Mouse (Mus musculus): ENCODE measurements around the gene Mrps6. TPM values are rescaled to one million over a fixed set of nuclear protein-coding genes. Genes with fewer than 3 reads are reported as not detected.

Mrps6 gene
- polyA plus RNA-seq, 1 experiment from 2014 or later: 164 TPM

GRCm38 (mm10) chr16:92036701-92037100 is 21.4 kb upstream of the Mrps6 start:
- Histone ChIP-seq H3K9me3 (ENCODE audit: low read length) (no peaks in the 10 kb centered on the region; the same call in 1 of the 2 replicates), H3K27ac (ENCODE audit: low read length) (peak overlapping the region; percentile 12; the same call in 1 of the 2 replicates), H3K36me3 (ENCODE audit: insufficient read depth, low read length) (no peaks in the 10 kb centered on the region), H3K4me2 (replicated peaks; ENCODE audit: low read depth, low read length) (no peak overlapping the region), H3K9ac (replicated peaks; ENCODE audit: low read length) (no peak overlapping the region), H3K4me3 (ENCODE audit: low read length) (no peak overlapping the region), H3K27me3 (ENCODE audit: insufficient read depth, low read length) (no peaks in the 10 kb centered on the region), H3K4me1 (ENCODE audit: insufficient read depth, low read length) (peaks cover 5% of the 10 kb centered on the region; the same call in 1 of the 2 replicates)
- ATAC-seq (ENCODE audit: low FRiP score, low TSS enrichment): no peak
- 34% methylated on average over 8 of the region's 8 CpGs for WGBS

- Histone ChIP-seq H3K27ac (ENCODE audit: low read length) (no peak overlapping the region), H3K9me3 (ENCODE audit: low read length) (no peaks in the 10 kb centered on the region; the same call in 1 of the 2 replicates), H3K27me3 (ENCODE audit: insufficient read depth, low read length) (no peaks in the 10 kb centered on the region), H3K9ac (replicated peaks; ENCODE audit: low read length) (no peak overlapping the region), H3K4me1 (ENCODE audit: insufficient read depth, low read length) (peaks cover 5% of the 10 kb centered on the region; the same call in 1 of the 2 replicates), H3K4me3 (ENCODE audit: low read length) (no peak overlapping the region), H3K36me3 (ENCODE audit: insufficient read depth, low read length) (no peaks in the 10 kb centered on the region), H3K4me2 (replicated peaks; ENCODE audit: low read depth, low read length) (no peak overlapping the region)
- WGBS: 73% methylated on average over 21 of the region's 21 CpGs
- ATAC-seq (ENCODE audit: low FRiP score, low TSS enrichment): no peak
These were observed 20.0 kb upstream of the Mrps6 start for GRCm38 (mm10) chr16:92037891-92038607.

- Histone ChIP-seq H3K4me1 (ENCODE audit: insufficient read depth, low read length) (peaks cover 5% of the 10 kb centered on the region; the same call in 1 of the 2 replicates), H3K36me3 (ENCODE audit: insufficient read depth, low read length) (no peaks in the 10 kb centered on the region), H3K27me3 (ENCODE audit: insufficient read depth, low read length) (no peaks in the 10 kb centered on the region), H3K4me3 (ENCODE audit: low read length) (no peak overlapping the region), H3K27ac (ENCODE audit: low read length) (no peak overlapping the region), H3K4me2 (replicated peaks; ENCODE audit: low read depth, low read length) (no peak overlapping the region), H3K9ac (replicated peaks; ENCODE audit: low read length) (no peak overlapping the region), H3K9me3 (ENCODE audit: low read length) (no peaks in the 10 kb centered on the region; the same call in 1 of the 2 replicates)
- 89% methylated on average over 7 of the region's 7 CpGs for WGBS
- ATAC-seq (ENCODE audit: low FRiP score, low TSS enrichment): no peak
These were observed 18.6 kb upstream of the Mrps6 start for GRCm38 (mm10) chr16:92039421-92039820.

- no peaks in the 10 kb centered on the region for H3K27me3 ChIP-seq (ENCODE audit: insufficient read depth, low read length)
- 93% methylated on average over 11 of the region's 11 CpGs for WGBS
- no peaks in the 10 kb centered on the region; the same call in 1 of the 2 replicates for H3K9me3 ChIP-seq (ENCODE audit: low read length)
- ATAC-seq (ENCODE audit: low FRiP score, low TSS enrichment): no peak
- peaks cover 5% of the 10 kb centered on the region; the same call in 1 of the 2 replicates for H3K4me1 ChIP-seq (ENCODE audit: insufficient read depth, low read length)
- H3K9ac ChIP-seq (replicated peaks; ENCODE audit: low read length): no peak overlapping the region
- no peak overlapping the region for H3K4me3 ChIP-seq (ENCODE audit: low read length)
- no peak overlapping the region for H3K27ac ChIP-seq (ENCODE audit: low read length)
- no peaks in the 10 kb centered on the region for H3K36me3 ChIP-seq (ENCODE audit: insufficient read depth, low read length)
- no peak overlapping the region for H3K4me2 ChIP-seq (replicated peaks; ENCODE audit: low read depth, low read length)
These were observed 18.1 kb upstream of the Mrps6 start for GRCm38 (mm10) chr16:92039966-92040365.

GRCm38 (mm10) chr16:92051777-92052310 is 6.2 kb upstream of the Mrps6 start:
- no peak overlapping the region for H3K27ac ChIP-seq (ENCODE audit: low read length)
- H3K4me1 ChIP-seq (ENCODE audit: insufficient read depth, low read length): peaks cover under 1% of the 10 kb centered on the region; the same call in 1 of the 2 replicates
- 81% methylated on average over 7 of the region's 7 CpGs for WGBS
- H3K36me3 ChIP-seq (ENCODE audit: insufficient read depth, low read length): no peaks in the 10 kb centered on the region
- H3K4me2 ChIP-seq (replicated peaks; ENCODE audit: low read depth, low read length): no peak overlapping the region
- H3K9ac ChIP-seq (replicated peaks; ENCODE audit: low read length): no peak overlapping the region
- H3K9me3 ChIP-seq (ENCODE audit: low read length): peaks cover 8% of the 10 kb centered on the region
- H3K27me3 ChIP-seq (ENCODE audit: insufficient read depth, low read length): no peaks in the 10 kb centered on the region
- ATAC-seq (ENCODE audit: low FRiP score, low TSS enrichment): no peak
- H3K4me3 ChIP-seq (ENCODE audit: low read length): no peak overlapping the region

GRCm38 (mm10) chr16:92052569-92052968 is 5.5 kb upstream of the Mrps6 start:
- Histone ChIP-seq H3K9ac (replicated peaks; ENCODE audit: low read length) (no peak overlapping the region), H3K4me1 (ENCODE audit: insufficient read depth, low read length) (peaks cover 7% of the 10 kb centered on the region; the same call in 1 of the 2 replicates), H3K27ac (ENCODE audit: low read length) (no peak overlapping the region), H3K4me3 (ENCODE audit: low read length) (no peak overlapping the region), H3K9me3 (ENCODE audit: low read length) (peaks cover 8% of the 10 kb centered on the region), H3K27me3 (ENCODE audit: insufficient read depth, low read length) (no peaks in the 10 kb centered on the region), H3K4me2 (replicated peaks; ENCODE audit: low read depth, low read length) (no peak overlapping the region), H3K36me3 (ENCODE audit: insufficient read depth, low read length) (no peaks in the 10 kb centered on the region)
- no peak for ATAC-seq (ENCODE audit: low FRiP score, low TSS enrichment)
- WGBS: 73% methylated on average over 10 of the region's 10 CpGs

- Histone ChIP-seq H3K27ac (ENCODE audit: low read length) (no peak overlapping the region), H3K27me3 (ENCODE audit: insufficient read depth, low read length) (no peaks in the 10 kb centered on the region), H3K9ac (replicated peaks; ENCODE audit: low read length) (no peak overlapping the region), H3K9me3 (ENCODE audit: low read length) (peaks cover 8% of the 10 kb centered on the region), H3K36me3 (ENCODE audit: insufficient read depth, low read length) (no peaks in the 10 kb centered on the region; the same call in 1 of the 2 replicates), H3K4me1 (ENCODE audit: insufficient read depth, low read length) (peaks cover 27% of the 10 kb centered on the region), H3K4me3 (ENCODE audit: low read length) (no peak overlapping the region), H3K4me2 (replicated peaks; ENCODE audit: low read depth, low read length) (no peak overlapping the region)
- no peak for ATAC-seq (ENCODE audit: low FRiP score, low TSS enrichment)
- 33% methylated on average over 2 of the region's 2 CpGs for WGBS
These were observed 1.4 kb upstream of the Mrps6 start for GRCm38 (mm10) chr16:92056711-92057110.

GRCm38 (mm10) chr16:92057456-92057851 is 616 bp upstream of the Mrps6 start:
- 8% methylated on average over 11 of the region's 11 CpGs for WGBS
- Histone ChIP-seq H3K9me3 (ENCODE audit: low read length) (peaks cover 8% of the 10 kb centered on the region), H3K4me3 (ENCODE audit: low read length) (peak overlapping the region; percentile 91), H3K27ac (ENCODE audit: low read length) (peak overlapping the region; percentile 89), H3K4me2 (replicated peaks; ENCODE audit: low read depth, low read length) (peak overlapping the region; percentile 68), H3K4me1 (ENCODE audit: insufficient read depth, low read length) (peaks cover 27% of the 10 kb centered on the region), H3K9ac (replicated peaks; ENCODE audit: low read length) (peak overlapping the region; percentile 92), H3K27me3 (ENCODE audit: insufficient read depth, low read length) (no peaks in the 10 kb centered on the region), H3K36me3 (ENCODE audit: insufficient read depth, low read length) (peaks cover 7% of the 10 kb centered on the region)
- ATAC-seq (ENCODE audit: low FRiP score, low TSS enrichment): peak; percentile 55

- Histone ChIP-seq H3K36me3 (ENCODE audit: insufficient read depth, low read length) (peaks cover 17% of the 10 kb centered on the region), H3K27me3 (ENCODE audit: insufficient read depth, low read length) (no peaks in the 10 kb centered on the region), H3K4me2 (replicated peaks; ENCODE audit: low read depth, low read length) (peak overlapping the region; percentile 68), H3K27ac (ENCODE audit: low read length) (peak overlapping the region; percentile 68; the same call in 1 of the 2 replicates), H3K4me1 (ENCODE audit: insufficient read depth, low read length) (peaks cover 27% of the 10 kb centered on the region), H3K9ac (replicated peaks; ENCODE audit: low read length) (peak overlapping the region; percentile 92), H3K9me3 (ENCODE audit: low read length) (peaks cover 6% of the 10 kb centered on the region), H3K4me3 (ENCODE audit: low read length) (peak overlapping the region; percentile 91)
- ATAC-seq (ENCODE audit: low FRiP score, low TSS enrichment): peak; percentile 53; the same call in 1 of the 2 replicates
- 1% methylated on average over 48 of the region's 63 CpGs for WGBS
These were observed 862 bp downstream of the Mrps6 start for GRCm38 (mm10) chr16:92058644-92059620.

Data from kidney, embryonic 16.5 days (tissue).